ENCODE assay signal across 8 mouse cellular contexts in the genomic region with DNA sequence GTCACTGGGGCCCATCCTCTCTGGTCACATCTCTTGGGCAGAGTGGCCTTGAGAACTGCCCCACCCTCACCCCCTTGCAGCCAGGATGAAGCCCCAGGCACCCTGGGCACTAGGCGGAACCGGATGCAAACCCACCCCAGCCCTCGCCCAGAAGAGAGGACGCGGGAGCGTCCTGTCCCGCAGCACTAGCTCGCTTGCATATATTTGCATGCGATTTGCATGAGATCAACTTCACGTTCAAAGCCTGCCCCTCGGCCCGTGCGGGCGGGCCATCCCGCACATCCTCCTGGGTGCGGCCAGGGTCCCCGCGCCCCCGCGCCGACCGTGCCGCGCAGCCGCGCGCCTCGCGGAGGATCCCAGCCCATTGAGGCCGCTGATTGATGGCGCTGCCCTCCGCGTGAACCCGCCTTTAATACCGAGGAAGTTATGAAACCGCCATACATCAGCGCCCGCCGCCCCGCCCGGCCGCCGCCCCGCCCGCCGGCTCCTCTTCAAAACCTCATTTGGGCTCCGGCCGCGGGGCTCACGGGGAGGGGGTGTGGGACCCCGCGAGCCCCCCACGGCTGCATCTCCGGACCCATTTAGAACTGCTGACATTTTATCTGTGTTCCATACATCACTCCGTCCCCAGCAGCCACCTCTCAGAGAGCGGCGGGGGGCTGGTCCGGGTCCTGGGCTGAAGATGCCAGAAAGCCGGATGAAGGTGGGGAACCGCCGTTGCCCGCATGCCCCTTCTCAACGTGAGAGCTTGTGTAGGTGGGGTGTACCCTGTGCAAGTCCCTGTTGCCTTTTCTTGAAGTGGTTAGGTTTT. TPM values are rescaled to one million over a fixed set of nuclear protein-coding genes. Genes with fewer than 3 reads are reported as not detected.
DNase-seq lines count a peak whose midpoint lies in the region; ATAC-seq and TF ChIP-seq lines count a peak whose summit lies in the region.

No protein-coding gene starts in this region.

- H3K36me3 ChIP-seq in hindbrain, postnatal 0 days (ENCODE audit: insufficient read depth, low read length): no peaks in the 10 kb centered on the region
- no peaks in the 10 kb centered on the region for H3K36me3 ChIP-seq in lung, embryonic 14.5 days (ENCODE audit: insufficient read depth)

- H3K4me3 ChIP-seq in hindbrain, postnatal 0 days (ENCODE audit: low read length): peak overlapping the region; percentile 47
- H3K4me3 ChIP-seq in lung, embryonic 14.5 days (ENCODE audit: low read depth, low read length): peak overlapping the region; percentile 51

- peak overlapping the region; percentile 51 for H3K9ac ChIP-seq in hindbrain, postnatal 0 days (replicated peaks; ENCODE audit: low read length)
- peak overlapping the region; percentile 44 for H3K9ac ChIP-seq in lung, embryonic 14.5 days

- TF ChIP-seq CTCF in hindbrain, postnatal 0 days (IDR thresholded peaks at IDR 0.05; ENCODE audit: low read depth): no peak
- no peak for TF ChIP-seq CTCF in lung, embryonic 14.5 days (IDR thresholded peaks at IDR 0.05; ENCODE audit: low read depth)

- peak overlapping the region; percentile 51; the same call in 1 of the 2 replicates for H3K27ac ChIP-seq in hindbrain, postnatal 0 days
- H3K27ac ChIP-seq in lung, embryonic 14.5 days (ENCODE audit: low read depth): no peak overlapping the region

- H3K9me3 ChIP-seq in hindbrain, postnatal 0 days (ENCODE audit: low read length): no peaks in the 10 kb centered on the region
- H3K9me3 ChIP-seq in lung, embryonic 14.5 days (ENCODE audit: low read depth, low read length): no peaks in the 10 kb centered on the region

- H3K4me1 ChIP-seq in hindbrain, postnatal 0 days (ENCODE audit: insufficient read depth, low read length): no peaks in the 10 kb centered on the region
- H3K4me1 ChIP-seq in lung, embryonic 14.5 days (ENCODE audit: insufficient read depth): peaks cover 13% of the 10 kb centered on the region; the same call in 1 of the 2 replicates

- ATAC-seq in hindbrain, postnatal 0 days: 0 out of 2 replicates have a peak, but pooled peaks have one; percentile 13
- ATAC-seq in lung, embryonic 14.5 days (ENCODE audit: insufficient read depth): peak; percentile 19; the same call in 1 of the 2 replicates
- ATAC-seq in neutrophil, adult 5-6 weeks (ENCODE audit: extremely low read depth, insufficient number of reproducible peaks, low FRiP score, poor library complexity, severe bottlenecking): peak; percentile 30; the same call in 1 of the 2 replicates

- peak; percentile 33 to 60 for DNase-seq in spleen, adult 18-20 months
- no peak for DNase-seq in spleen, adult 12 weeks (ENCODE audit: low spot score)
- DNase-seq in embryo, embryonic 10.5 days (ENCODE audit: low spot score): peak; percentile 78
- no peak for DNase-seq in hindbrain, postnatal 0 days (ENCODE audit: low spot score)
- DNase-seq in lung, embryonic 14.5 days: peak; percentile 83
- no peak for DNase-seq in urinary bladder, postnatal 10 days (ENCODE audit: low spot score)
- DNase-seq in frontal cortex, postnatal 36 days (ENCODE audit: low spot score in 2 of 2): no peak

- H3K4me2 ChIP-seq in hindbrain, postnatal 0 days (ENCODE audit: low read depth, low read length): peak overlapping the region; percentile 92
- H3K4me2 ChIP-seq in lung, embryonic 14.5 days: peak overlapping the region; percentile 97

- 2% methylated on average over 61 of the region's 63 CpGs for WGBS in hindbrain, postnatal 0 days
- under 1% methylated on average over 63 of the region's 63 CpGs for WGBS in lung, embryonic 14.5 days

- peaks cover 38% of the 10 kb centered on the region for H3K27me3 ChIP-seq in hindbrain, postnatal 0 days (ENCODE audit: insufficient read depth, low read length)
- H3K27me3 ChIP-seq in lung, embryonic 14.5 days (ENCODE audit: insufficient read depth, low read length): peaks cover 73% of the 10 kb centered on the region

RNA-seq across cellular contexts. Expression of a gene that starts 2.1 kb away (rescaled TPM):
- 22.7 and 40.1 TPM in 2 replicates for total RNA-seq in hindbrain, postnatal 0 days (2014; rRNA removed)
- 11.9 and 13.2 TPM in 2 replicates for polyA plus RNA-seq in hindbrain, postnatal 0 days (2015; fragmentation: Nextera tagmentation; extraction: Ambion mirVana)
- 18.0 and 18.1 TPM in 2 replicates for polyA plus RNA-seq in lung, embryonic 14.5 days (2014; fragmentation: Nextera tagmentation; extraction: Ambion mirVana)
- 5.5 and 8.1 TPM in 2 replicates for total RNA-seq in neutrophil, adult 5-6 weeks (2017)

Comparison
In these comparisons a context has a peak if more than half of its experiments do, and no peak if none do; other contexts are left out.
1. DNase-seq: peak in spleen, adult 18-20 months (2 of 2), embryo, embryonic 10.5 days (single experiment) and lung, embryonic 14.5 days (single experiment); none in spleen, adult 12 weeks (single experiment), hindbrain, postnatal 0 days (single experiment), urinary bladder, postnatal 10 days (single experiment) and frontal cortex, postnatal 36 days (0 of 2).
2. Peak in every context shown above with its lines, with median percentiles within 50 percentile points of each other: ATAC-seq.